Mouse (Mus musculus): Measurements from ENCODE around the gene Hoxa11.

GRCm38 (mm10) chr6:52260654-52261575 is 15.3 kb upstream of the Hoxa11 start, which contains the start of gene Hoxa13:
- TF ChIP-seq POLR2A (IDR thresholded peaks at IDR 0.05; ENCODE audit: borderline replicate concordance, insufficient read depth, low read length): no peak
- no peak for TF ChIP-seq CTCF (IDR thresholded peaks at IDR 0.05; ENCODE audit: borderline replicate concordance, insufficient read depth, low read depth, low read length)

Measured in cerebellum, adult 2 months (tissue).